Mouse (Mus musculus): ENCODE results near the gene Prss12. TPM values are rescaled to one million over a fixed set of nuclear protein-coding genes. Genes with fewer than 3 reads are reported as not detected.
A peak's percentile ranks its signal among the peaks of the same experiment; 100 is the strongest.

Prss12 gene
- polyA plus RNA-seq (2017; shearing (Covaris generic)): 1 to 10 TPM in 1 of 3 experiments, under 1 TPM in 2; 0.45 to 1.1 (median 0.65) TPM

GRCm38 (mm10) chr3:123446708-123447537 lies at the start of gene Prss12:
Gene Prss12, plus strand, starts transcription at chr3:123446913.
- peak; percentile 30 for ATAC-seq

DNA sequence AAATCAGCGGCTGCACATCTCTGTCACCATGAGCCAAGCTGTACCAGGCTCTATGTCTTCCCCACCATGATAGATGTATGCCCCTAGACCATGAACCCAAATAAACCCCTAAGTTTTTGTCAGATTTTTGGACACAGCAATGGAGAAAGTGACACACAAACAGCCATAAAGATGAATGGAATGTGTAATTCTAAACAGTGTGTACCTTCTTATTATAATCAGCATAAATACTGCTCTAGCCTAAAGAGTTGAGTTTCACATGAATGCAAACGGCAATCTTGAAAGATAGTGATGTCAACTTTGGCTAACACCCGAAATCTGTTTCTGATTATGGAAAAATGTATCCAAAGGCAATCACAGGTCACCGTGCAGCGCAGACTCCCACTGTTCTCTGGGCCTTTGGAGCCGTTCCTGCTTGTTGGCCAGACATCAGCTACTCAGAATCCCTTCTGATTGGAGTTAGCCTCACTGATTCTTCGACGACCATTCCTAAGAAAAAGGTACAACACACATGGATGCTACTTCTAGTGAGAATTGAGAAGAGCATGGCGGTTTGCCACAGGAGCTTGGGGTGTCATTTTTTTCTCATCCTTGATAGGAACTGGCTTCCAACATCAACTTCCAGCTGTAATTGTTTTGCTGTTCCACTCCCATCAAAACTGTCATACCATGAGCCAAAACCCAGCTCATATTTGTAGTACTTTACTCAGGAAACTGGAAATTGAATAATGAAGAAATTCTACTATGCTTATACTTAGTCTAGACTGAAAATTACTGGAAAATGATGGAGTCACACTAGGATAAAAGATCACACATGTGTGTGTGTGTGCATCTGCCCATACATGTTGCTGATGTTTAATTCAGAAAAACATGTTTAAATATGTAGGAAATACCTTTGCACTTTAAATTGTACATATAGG lies 48.9 kb upstream of the Prss12 start:
- ATAC-seq: no peak

GRCm38 (mm10) chr3:123404945-123405344 lies 41.8 kb upstream of the Prss12 start:
- no peak for ATAC-seq

DNA sequence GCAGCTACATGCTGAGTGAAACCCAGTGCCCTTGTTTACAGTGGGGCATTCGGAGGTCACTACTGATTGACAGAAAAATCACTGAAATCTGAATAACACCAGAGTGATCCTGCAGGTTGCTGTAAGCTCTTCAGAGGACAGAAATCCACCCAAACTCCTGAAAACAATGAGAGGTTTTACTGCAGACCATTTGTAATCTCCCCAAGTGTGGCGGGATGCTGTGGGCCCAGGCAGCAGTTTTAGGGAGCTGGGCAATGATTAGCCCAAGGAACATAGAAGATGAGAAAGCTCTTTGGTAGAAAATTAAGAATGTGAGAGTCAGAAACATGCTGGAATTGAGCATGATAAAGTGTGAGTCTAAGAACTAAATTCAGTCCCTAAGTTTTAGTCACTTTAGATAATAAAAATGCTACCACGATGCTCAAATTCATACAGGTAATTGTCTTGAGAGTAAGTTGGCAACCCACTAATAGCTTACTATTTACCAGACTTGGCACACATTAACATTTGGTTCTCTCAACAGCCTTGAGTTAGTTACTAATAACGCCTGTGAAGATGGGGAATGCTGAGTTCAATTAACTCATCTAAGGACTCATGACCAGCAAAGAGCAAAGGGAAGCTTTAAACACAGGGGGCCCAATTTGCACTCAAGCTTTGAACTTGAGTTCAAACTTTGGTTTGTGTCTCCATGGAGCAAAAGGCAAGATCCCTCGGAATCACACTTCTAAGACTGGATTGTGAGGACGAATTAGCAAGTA lies 34.7 kb upstream of the Prss12 start:
- no peak for ATAC-seq

DNA sequence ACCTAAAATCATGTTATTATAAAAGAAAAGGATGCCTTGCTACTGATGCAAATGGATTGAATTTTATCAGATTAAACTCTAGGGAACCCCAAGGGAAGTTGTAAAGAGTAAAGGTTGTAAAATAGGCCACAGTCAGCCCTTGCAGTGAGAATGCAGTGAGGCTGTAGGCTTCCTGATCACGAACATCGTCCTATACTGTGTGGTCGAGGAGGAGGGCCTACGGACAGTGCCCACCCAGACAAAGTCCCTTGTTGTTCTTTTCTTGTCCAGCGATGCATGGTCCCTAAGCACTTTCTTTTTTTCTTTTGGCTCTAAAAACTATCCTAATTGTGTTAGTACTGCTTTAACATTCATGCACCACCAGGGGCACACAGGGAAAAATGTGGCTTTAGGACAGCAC lies 33.5 kb upstream of the Prss12 start:
- no peak for ATAC-seq

- no peak for ATAC-seq
Observed at GRCm38 (mm10) chr3:123425647-123426046, 21.1 kb upstream of the Prss12 start.

DNA sequence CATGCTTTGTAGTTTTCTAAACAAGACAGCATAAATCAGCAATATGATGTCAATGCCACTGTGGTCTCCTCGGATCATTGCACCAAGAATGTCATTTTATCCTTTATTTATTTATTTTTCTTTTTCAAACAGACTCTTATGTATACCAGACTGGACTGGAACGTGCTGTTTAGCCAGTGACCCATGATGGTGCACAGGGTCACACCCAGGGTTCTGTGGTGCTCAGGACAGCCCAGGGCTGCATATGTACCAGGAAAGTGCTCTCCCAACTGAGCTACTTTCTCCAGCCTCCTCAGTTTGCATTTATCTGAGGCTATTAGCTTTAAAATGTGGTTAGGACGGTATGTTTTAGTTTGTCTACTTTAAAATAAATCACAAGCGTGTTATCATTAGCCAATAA lies 18.7 kb upstream of the Prss12 start:
- ATAC-seq: no peak

DNA sequence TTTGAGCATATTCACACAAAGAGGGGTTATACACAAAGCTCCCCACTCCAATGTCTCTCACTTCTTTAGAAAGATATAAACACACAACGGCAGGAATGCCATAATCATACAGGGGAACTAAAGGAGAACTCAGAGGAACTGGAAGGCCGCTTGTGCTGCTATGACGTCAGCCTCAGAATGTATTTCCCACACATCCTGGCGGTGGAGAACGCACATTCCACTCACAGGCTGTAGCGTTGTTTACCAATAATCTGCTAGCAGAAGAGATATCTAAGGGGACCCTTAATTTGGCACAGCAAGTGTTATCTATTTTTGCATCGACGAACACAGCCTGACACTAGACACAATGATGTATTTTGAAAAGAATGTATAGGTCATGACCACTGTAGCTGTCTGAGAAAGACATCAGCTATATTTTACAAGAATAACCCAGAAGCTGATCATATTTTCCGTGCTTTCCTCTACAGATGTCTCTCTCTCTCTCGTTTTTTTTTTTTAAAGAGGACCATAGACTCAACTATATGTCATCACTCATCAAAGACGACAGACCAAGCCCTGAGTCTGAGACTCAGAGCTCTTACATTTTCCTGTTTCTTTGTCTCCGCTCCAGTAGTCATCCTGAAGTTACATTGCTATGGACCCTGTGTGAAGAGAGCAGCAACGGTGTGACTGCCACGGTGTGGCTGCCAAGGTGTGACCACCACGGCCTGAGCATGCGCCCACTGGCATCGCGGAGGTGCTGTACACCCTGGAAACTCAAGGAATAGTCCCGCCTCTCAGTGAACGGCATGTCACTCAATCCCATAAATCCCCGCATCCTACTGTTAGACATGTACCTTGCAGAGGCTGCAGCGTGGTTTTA lies 16.9 kb upstream of the Prss12 start:
- no peak for ATAC-seq

DNA sequence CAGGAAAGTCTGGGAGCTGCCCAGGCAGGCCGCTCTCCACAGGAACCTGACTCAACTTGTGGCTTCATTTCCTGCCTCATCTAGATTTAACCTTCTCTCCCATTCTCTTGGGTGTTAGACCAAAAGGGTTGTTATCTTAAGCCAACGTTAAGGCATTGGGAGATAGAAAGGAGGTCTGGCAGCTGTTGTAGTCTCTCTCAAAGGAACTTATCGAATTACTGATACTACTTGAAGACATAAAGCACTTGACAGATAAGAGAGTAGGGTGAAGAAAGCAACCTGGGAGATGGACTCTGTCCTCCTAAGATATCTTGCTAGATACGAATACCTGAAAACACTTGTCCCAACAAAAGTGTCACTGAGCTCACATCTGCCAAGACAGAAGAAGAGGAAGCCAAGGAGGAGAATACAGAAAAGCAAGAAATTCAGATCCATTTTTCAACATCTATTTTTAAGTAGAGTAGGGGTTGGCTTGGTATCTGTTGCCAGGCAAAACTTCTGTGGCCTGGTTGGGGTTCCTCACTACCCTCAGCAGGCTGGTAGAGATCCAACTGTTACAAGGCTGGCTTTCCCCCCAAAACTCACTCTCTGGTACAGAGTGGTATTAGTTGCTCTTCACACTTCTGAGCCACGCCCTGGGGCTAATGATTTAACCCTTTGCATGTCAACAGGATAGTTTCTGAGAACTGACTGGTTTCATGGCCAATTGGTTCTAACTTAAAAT lies 14.6 kb upstream of the Prss12 start:
- ATAC-seq: no peak

- ATAC-seq: no peak
Observed at GRCm38 (mm10) chr3:123433362-123433761, 13.4 kb upstream of the Prss12 start.

DNA sequence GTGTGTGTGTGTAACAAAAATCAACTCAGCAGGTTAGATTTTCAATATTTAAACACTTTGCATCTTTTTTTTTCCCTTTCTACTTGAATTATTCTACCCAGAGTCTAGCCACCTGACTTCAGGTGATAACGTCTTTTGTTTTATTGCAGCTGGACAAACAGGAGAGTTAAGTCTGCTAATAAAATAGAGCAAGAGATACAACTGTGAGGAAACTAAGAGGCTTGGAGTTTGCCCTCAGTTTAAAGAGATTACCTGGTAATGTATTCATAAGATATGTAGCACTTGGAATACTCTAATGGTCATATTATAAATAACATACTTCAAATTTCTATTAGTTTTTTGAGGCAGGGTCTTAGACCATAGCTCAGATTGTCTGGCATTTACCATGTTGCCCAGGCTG lies 9.1 kb upstream of the Prss12 start:
- ATAC-seq: no peak

- no peak for ATAC-seq
Observed at GRCm38 (mm10) chr3:123440490-123440889, 6.2 kb upstream of the Prss12 start.

GRCm38 (mm10) chr3:123444466-123444865 lies 2.2 kb upstream of the Prss12 start:
- peak; percentile 79 for ATAC-seq

- ATAC-seq: peak; percentile 42
Observed at GRCm38 (mm10) chr3:123447538-123448059, 886 bp downstream of the Prss12 start.

GRCm38 (mm10) chr3:123448096-123448495 lies 1.4 kb downstream of the Prss12 start:
- no peak for ATAC-seq

DNA sequence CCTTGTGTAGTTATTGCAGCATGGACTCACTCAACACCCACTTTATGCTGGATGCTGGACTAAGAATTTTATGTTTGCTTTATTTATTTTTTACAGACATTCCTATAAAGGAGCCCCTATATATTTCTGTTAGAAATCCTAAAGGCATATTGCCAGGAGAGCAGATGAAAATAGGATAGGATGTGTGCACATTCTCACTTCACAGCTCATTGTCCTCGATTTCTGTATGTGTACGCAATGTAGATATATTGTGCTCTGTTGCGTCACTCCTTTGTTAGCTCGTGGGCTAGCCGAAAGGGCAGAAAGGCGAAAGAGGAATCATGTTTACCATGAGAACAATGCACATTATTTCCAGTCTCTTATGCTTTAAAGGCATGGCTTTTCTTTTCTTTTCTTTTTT lies 3.4 kb downstream of the Prss12 start:
- ATAC-seq: no peak

DNA sequence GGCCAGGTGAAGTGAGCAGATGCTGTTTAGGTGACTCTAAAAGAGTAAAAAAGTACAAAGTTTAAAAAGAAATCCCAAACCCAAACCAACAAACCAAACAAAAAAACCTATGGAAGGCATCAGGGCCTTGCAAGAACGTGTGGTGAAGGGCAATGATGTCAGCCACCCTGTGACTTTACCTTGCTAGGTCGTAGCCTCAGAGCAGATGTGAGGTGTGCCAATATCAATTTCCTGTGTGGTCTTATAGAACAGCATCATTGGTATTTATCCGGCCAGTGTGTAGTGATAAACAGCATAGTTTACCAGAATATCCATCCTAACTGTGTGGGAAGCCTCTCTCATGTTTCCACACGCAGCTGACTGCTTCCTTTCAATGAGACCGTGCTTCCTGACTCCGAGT lies 6.2 kb downstream of the Prss12 start:
- no peak for ATAC-seq

GRCm38 (mm10) chr3:123459492-123459891 lies 12.8 kb downstream of the Prss12 start:
- peak; percentile 69 for ATAC-seq

DNA sequence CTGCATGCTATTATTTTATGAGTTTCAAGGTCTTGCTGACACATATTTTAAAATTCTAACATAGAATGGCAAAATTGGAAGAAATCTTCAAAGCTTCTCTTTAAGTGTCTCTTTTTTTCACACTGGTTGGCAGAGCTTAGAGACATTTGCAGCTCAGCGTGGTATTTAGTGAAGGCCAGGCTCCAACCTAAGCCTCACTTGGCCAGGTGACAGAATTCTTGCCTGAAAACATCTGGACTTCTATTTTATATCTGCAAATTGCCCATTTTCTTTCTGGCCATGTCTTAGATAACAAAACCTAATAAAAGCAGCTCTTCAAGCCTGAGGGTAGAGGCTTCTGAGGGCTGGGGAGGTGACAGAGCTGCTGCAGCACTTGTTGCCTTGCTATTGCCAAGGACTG lies 13.7 kb downstream of the Prss12 start:
- no peak for ATAC-seq

DNA sequence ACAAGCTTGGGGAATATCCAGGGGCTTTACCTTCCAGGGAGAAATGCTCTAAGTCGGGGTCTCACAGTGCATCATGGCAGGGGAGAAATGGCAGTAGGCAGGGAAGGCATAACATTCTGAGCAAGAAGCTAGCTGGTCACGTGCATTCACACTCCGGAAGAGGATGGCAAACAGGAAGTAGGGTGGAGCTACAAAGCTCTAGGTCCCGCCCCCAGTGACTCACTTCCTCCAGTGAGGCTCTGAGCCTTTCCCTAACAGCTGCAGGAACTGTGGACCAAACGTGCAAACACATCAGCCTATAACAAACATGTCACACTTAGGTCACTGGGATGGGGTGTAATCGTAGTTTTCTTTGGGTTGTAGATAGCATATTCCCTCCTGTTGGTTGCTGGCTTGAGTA lies 15.6 kb downstream of the Prss12 start:
- ATAC-seq: no peak

DNA sequence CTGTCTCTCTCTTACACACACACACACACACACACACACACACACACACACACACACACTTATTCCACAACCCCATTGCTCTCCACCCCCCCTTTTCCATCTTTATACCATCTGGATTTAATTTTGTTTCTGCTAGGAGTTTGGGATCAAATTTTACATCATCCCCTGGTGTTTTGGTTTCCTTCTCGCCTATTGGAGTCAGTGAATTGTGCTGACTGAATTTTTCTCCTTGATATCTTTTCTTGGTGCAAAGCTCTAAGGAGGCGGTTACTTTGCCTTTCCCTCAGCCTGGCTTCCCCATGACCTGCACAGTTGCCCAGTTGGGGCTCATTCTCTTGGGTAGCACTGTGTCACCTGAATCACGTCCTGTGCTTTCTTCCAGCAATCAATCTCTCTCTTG lies 30.1 kb downstream of the Prss12 start:
- ATAC-seq: no peak
